Mouse (Mus musculus) kidney, adult 11 months (tissue): Measurements from ENCODE around the gene D5Ertd579e.

ENCODE experiments used
- DNase-seq: peaks from one replicate; pipeline ENCODE4 v3.0.0; 2022

The D5Ertd579e gene

DNA sequence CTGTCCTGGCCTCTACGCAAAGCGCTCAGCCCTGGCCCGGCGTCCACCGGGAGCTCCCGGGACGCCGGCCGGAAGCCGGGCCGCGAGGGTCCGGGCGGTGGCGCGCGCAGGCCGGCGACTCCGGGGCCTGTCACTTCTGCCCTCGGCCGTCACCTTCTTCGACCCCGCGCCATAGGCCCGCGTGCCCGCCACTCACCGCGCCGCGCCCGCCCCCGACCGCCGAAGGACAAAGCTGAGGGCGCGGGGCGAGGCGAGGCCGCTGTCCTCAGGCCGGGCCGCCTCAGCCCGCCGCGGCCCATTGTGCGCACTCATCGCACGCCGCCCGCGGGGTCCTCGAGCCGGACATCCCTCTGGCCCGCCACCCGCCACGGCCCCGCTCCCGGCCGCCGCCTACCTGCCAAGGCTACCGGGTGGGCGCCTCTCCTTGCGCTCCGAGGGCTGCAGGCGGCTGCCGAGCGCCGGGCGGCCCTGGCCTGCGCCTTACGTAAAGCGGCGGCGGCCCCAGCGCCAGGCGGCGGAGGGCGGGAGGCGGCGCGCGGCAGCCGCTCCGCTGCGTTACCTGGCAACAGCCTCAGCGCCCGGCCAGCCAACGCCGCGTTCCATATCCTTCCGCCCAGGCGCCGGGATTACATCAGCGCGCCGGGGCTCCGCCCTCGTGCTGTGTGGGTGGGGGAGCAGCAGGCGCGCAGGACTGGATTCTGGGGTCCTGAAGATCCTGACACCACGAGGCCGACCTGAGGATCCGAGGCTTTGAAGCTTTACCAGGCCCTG lies at the start of gene D5Ertd579e:
Gene D5Ertd579e, minus strand, starts transcription at position 564 of the 771 bp plus-strand sequence.
- peak; percentile 90 for DNase-seq

DNA sequence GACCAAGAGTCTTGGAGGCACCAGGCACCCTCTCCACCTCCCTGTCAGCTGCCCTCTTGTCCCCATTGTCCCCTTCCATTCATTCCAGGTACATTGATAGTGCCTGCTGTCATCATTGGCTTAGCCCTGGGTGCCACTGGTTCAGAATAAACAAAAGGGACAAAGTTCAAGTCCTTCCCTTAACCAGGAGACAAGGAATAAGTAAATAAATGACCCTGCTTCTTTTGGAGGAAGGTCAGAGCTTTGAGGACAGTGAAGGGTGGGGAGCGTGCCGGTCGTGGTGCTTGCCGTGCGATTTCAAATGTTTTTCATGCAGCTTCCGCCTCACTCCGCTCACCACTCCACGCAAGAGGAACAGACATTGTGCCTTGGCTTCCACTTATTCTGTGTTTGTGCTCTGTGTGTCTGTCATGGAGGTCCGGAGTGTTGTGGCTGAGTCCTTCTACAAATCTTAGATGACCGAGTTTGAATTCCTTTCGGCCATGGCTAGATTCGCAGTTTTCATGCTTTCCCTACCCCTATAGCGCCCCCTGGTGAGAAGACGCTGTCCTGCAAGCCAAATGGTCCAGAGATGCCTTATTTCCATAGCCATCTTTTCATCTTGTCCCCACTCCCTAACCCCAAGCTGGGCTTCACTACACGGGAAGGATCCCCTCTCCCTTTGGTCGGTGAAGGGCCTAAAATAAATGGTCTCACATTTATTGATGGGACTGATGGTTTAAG lies 46.5 kb upstream of the D5Ertd579e start:
- DNase-seq: peak; percentile 67

DNA sequence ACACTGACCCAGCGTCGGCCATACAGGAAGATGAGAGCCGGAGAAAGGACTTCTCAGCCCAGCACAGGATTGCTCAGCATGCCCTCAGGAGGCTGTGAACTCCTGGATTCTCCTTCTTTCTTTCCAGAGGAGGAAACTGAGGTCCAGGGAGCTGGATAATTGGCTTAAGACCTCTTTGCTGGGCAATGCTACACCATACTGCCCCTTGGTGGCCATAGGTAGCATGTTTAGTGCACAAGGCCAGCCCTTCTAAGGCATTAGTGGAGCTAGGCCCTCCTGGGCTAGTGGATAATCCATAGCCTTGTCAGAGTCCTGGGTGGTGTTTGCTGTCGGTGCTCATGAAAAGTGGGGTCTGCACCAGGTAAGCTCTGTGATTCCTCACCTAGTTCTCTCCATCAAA lies 44.0 kb upstream of the D5Ertd579e start:
- peak; percentile 40 for DNase-seq

DNA sequence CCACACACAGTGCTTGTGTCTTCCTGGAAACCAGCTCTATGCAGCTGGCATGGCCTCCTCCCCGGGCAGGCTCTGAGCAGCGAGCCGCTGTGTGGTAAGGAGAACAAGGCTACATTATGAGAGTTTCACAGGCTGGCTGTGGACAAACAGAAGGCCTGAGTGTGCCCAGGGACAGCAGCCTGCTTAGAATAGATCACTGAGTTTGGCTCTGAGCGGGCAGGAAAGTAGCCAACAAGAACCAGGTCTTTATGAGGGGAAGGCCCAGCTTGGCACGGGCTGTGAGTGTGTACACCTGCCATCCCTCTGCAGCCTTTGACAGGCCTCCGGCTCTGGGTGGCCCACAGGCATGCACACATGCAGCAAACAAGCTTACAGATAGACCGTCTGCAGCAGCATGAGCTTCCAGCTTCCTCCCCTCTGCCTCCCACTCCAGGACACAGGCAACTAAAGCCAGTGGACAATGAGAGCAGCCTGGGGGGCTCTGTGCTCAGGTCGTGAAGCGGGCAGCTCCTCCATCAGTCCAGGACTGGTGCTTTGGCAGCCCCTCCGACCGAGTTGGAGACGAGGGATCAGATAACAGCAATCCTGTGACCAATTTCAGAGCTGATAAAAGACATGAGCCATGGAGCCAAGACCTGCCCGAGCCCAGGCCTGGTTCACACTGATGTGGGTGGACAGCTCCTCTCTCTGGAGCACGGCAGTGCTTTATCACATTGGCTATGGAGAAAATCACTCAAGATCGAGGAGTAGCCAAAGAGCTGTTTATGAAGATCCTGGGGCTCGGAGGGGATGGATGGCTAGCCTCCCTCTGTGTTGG lies 43.2 kb upstream of the D5Ertd579e start:
- no peak for DNase-seq

DNA sequence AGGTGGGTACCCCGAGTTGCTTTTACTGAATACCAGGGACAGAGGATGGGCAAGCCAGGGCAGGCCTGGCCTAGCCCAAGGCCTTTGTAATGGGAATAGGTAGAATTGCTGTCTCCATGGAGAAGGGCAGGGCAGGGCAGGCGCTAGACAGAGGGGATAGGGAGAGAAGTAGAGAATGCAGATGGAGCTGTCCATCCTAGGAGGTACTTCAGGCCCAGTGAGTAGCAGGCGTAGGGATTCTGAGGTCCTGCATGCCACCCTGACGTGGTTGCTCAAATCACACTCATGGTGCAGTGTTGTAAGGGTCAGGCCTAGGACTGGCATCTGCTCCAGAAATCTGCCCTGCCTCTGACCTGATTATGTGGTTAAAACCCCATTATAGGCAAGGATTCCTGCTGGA lies 41.9 kb upstream of the D5Ertd579e start:
- DNase-seq: no peak

DNA sequence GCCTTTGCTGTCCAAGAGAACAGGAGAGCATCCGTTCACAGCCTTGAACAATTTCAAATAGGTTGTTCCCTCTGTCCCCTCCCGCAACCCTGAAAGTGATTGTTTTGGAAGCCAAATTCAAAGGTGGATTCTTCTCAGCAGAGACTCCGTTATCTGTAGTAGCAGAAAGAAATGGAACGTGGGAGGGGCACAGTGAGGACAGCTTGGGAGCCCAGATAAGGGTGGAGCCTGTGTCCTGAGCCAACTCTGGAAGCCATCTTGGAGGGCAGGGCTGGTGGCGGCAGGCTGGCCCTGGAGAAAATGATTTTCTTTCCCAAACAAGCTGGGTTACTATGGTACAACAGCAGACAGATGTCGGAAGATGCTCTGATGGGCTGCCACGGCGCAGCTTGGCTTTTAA lies 40.2 kb upstream of the D5Ertd579e start:
- no peak for DNase-seq

DNA sequence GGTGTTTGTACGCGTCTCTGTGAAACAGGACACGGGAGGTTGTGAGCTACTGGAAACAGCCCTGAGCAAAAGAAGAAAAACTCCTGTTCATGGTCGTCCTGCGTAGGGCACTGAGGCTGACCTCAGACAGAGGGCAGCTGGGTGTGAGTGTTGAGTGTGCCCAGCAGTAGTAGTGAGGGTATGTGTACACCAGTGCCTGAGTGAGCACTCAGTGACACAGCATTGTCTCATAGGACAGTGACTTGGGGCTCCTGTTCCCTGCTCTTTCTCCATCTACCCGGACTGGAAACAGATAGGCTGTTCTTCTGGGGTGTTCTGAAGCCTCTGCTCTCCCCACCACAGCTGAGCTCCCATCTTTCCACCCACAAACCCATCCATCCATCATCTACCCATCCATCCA lies 39.3 kb upstream of the D5Ertd579e start:
- no peak for DNase-seq

DNA sequence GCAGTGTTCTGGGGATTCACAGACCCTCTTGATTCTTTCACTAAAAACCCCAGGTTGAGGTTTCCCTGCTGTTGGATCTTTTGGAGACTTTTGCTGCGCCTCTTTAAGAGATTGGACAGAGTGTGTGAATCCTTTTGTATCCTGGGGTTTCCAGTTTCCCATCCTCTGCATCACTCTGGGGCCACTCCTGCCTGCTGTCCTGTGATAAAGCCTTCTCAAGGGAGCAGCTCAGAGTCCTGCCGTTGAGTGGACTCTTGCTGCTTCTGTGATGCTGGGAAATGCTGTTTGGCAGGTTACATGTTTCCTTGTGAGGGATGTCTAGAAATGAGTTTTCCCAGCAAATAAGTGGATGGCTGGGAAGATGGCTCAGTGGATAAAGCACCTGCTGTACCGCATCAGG lies 37.6 kb upstream of the D5Ertd579e start:
- DNase-seq: no peak

DNA sequence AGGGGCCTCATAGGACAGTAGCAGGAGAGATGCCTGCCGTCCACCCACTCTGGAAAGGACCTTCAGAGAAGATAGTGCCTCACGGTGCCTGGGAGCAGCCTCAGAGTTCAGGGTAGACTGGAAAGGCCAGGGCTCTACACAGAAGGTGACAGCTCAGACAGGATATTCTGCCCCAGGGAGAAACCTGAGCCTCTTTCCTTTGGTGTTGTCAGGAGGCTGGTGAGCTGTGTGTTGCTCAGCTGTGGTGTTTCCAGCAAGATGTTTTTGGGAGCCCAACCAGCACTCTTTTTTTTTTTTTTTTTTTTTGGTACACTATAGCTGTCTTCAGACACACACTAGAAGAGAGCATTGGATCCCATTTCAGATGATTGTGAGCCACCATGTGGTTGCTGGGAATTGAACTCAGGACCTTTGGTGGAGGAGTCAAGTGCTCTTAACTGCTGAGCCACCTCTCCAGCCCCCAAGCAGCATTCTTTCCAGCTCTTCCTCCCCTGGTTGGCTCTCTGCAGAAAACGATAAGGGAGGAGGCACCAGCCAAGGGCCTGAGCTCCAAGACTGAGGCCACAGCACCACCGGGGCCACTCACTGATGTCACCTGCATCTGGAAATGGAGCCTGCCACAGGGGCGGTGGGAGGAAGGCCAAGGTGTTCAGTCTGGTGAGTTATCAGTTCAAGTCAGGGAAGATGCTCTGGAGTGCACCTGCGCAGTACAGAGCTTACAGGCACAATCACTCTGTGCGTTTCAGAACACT lies 36.3 kb upstream of the D5Ertd579e start:
- DNase-seq: no peak

DNA sequence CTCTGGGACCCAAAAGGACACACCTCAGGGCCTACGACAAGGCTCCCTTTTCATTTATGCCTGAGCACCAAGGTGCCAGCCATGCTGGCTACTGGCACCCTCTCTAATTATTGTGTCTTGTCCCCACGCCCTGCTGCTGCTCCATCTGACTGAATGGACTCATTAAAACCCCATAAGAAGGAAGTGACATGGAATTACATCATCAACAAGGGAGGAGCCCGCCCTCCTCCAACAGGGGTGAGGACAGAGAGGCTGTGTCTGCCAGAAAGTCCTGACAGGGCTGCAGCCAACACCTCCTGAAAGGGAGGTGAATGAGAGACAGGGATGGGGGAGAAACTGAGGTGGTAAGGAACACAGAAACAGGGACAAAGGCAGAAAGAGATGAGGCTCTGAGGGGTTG lies 34.9 kb upstream of the D5Ertd579e start:
- no peak for DNase-seq

DNA sequence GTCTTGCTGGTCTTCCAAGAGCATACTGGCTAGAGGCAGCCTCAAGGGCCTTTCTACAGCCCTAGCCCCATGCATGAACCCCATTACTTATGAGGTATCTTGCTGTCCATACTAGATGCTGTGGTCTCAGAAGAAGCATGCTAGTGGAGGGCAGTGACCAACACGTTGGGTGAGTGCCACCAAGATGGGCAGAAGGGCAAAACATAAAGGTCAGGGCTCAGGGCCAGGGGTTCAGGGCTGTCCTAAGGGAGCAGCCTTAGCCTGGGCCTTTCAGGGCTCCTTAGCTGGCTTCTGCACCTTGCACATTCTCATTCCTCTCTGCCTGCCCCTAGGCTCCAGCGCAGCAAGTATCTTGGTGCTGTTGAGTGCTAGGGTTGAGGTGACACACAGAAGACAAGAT lies 34.1 kb upstream of the D5Ertd579e start:
- DNase-seq: no peak

DNA sequence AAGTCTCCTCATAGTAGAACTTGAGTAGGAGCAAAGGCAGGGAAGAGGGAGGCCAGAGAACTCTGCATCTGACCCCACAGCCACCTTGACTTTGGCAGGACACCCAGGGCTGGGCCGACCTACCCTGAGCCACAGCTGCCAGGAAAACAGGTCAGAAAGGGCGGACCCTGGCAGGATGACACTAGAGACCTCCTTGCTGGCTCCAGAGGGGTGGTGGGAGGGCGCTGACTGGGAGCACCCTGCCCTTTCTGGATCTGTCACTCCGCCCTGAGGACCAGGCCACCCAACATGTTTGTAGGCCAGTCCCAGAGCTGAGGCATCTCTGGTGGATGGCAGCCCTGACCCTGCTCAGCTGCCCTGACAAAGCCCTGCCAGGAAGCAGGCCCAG lies 33.3 kb upstream of the D5Ertd579e start:
- peak; percentile 49 for DNase-seq

DNA sequence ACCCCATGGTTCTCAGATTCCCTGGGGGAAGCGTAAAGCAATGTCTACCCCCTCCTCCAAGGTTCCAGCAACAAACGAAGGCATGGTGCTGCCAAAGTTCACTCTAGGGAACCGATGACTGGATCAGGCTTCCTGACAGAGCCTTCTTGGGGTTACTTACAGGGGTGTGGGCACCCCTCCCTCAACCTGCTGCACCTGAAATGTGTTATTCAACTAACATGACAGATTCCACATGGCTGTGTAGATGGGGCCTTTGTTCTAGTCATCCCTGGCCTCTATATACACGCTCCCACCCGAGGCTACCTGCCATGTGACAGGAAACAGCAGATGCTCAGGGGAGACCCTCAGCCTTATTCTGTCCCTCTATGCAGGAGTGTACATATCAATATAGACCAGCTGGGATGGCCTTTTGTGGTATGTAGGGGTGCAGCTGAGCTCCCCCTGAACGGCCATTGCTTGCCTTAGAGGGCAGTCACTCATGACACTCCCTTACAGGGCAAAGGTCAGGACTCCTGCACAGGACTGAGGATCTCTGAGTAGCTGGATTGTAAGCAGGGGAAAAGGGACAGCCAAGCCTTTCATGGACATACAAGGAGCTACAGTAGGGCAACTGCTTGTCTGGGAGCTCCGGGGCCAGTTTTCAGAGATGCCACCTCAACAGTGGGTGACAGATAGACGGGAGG lies 32.7 kb upstream of the D5Ertd579e start:
- DNase-seq: peak; percentile 44

DNA sequence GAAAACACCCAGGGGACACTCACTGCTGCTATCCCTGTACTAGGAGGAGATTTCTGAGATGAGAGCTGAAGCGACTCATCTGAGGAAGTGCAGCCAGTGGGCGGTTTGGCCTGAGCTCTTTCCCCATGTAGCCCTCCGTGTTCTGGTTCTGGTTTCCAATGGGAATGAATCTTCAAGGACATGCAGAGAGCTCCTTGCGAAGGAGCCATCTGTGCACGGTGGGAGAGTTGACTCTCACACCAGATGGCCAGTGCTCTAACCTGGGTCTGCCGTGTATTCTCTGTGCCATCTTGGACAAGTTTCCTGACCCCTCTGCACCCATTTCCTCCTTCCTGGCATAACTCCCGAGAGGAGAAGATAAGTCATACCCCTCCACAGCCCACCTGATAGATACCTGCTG lies 32.0 kb upstream of the D5Ertd579e start:
- no peak for DNase-seq

DNA sequence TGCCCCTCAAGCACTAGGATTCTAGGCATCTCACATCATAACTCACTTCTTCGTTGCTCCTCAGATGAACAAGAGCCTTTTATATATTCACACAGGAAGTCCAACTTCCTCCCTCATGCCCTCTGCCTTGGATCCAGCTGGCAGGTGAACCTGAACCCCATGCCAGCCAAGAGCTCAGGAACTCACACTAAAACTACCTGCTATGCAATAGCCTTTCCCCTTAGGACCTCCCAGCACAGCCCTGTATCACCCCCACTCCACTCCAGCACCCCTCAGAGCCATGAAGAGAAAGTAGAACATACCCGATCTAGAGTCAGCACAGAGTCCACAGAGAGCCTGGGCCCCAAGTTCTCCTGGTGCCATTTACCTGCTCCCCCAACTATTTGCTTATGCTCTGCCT lies 31.3 kb upstream of the D5Ertd579e start:
- peak; percentile 41 for DNase-seq

DNA sequence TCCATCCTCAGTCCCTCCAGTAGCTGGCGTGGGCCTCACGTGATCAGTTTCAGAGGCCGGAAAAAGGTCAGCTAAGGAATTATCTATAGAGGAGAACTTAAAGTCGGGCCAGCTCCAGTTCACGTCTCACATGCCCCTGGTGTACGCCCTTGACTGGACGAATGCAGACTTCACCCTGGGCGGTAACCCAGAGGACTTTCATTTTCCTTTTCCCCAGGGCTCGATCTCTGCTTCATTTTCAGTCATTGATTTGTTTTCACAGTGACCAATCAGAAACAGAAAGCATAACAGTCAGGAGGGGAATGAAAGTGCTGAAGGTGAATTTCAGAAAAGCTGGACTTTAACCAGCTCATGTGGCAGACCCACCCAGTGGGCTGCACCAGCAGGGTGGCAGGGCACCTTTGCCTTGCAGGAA lies 30.6 kb upstream of the D5Ertd579e start:
- DNase-seq: peak; percentile 71

DNA sequence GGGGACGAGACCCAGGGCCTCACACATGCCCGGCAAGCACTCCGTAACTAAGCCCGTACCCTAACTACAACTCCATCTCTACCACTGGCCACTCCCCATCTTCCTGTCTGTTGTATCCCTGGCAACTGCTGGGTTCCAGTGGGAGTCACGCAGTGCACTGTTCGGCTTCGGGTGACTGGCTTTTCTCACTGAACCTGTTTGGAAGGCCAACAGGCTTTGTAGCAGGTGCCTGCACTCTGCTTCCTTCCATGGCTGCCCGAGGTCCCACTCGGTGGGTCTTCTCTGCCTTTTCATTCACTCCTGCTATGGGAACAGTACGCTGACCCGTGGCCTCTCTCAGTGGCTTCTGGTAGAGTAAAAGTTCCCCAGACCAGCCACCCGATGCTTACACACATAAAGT lies 30.0 kb upstream of the D5Ertd579e start:
- DNase-seq: peak; percentile 56

DNA sequence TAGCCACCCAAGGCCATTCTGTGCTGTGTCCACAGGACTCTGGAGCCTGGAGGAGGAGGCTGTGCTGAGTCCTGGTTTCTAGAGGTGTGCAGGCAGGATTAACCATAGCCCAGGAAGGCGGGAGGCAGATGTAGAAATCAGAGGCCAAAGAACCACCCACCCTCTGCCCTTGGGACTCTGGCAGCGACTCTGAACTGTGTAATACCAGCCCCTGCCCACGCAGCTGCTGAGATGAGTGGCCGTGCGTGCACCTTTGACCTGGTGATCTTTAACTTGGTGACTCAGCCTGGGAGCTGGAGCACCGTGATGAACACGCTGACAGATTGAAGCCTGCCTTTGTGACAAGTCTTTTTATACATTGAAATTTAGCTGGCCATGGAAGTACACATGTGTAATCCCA lies 28.4 kb upstream of the D5Ertd579e start:
- DNase-seq: peak; percentile 90

DNA sequence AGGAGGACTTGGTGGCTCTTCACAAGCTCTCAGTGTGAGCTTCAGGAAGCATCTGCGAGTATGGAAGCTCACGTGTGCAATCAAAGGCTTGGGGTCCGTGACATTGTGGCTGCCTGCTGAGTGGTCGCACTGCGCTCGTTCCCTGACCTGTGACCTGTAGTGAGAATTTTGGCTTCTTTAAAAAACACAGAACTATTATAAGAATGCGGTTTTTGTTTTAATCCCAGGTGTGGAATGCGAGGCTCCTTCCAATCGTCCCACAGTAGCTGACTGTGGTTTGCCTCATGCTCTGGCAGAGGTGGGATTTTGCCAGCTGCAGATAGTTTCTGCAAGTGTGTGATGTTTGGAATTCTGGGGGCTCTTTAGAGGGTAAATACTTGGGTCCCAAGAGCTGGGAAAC lies 27.5 kb upstream of the D5Ertd579e start:
- no peak for DNase-seq

DNA sequence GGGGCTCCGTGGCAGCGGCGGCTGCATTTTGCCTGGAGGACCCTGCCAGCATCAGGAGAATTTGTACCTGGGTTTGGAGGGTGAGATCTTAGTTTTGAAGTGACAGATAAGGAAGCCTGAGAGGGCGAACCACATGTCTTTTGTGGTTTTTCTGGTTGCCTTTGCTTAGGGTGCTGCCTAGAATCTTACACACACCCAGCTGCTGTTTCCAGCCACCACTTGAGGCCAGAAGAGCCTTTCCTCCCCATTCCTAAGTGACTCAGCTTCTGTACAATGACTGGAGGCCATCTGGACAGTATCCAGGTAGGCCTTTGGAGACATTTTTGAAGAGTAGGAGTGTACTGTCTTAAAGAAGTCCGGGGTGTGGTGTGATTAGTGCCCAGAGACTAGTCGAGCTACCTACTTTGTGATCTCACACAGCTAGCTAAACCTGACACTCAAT lies 26.6 kb upstream of the D5Ertd579e start:
- DNase-seq: no peak

DNA sequence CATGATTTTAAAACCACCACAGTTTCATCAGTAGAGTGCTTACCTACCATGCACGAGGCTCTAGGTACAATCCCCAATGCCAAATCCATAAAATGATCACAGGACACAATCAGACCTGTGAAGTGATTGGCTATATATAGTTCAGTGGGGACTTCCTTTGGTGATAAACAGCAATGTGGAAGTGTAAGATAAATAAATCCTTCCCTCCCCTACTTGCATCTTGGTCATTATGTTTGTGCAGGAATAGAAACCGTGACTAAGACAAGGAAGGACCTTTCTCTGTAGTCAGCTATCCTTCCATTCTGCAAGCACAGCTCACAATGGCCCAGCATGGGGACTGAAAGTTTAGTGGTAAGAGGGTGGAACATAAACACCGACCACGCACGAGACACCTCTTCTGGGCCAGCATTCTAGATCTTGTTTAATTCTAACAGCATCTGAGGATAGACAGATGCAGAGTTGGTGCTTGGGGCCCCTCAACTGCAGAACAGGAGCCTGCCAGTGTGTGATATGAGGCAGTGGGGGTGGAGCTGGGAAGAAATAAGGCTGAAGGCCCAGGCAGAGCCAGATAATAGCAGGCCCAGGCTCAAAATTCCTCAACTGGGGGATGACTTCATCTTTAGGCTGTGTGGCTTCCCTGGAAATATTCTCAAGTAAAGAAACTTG lies 25.0 kb upstream of the D5Ertd579e start:
- DNase-seq: no peak

DNA sequence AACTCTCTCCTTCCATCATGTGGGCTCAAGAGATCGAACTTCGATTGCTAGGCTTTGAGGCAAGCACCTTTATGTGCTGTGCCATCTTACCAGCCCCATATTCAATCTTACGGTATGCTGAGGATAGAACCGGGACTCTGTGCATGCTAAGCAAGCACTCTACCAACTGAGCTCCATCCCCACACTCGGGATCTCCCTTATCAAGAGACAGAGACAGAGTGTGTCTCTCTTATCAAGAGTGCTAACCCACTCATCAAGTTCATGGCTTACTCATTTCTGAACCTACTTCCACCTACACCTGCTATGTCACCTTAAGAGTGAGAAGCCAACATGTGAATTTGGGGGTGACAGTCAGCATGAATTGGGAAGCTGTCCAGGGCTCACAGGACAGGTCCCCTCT lies 24.4 kb upstream of the D5Ertd579e start:
- DNase-seq: no peak
